Mouse (Mus musculus): ENCODE data around the gene Gm10490.

DNA sequence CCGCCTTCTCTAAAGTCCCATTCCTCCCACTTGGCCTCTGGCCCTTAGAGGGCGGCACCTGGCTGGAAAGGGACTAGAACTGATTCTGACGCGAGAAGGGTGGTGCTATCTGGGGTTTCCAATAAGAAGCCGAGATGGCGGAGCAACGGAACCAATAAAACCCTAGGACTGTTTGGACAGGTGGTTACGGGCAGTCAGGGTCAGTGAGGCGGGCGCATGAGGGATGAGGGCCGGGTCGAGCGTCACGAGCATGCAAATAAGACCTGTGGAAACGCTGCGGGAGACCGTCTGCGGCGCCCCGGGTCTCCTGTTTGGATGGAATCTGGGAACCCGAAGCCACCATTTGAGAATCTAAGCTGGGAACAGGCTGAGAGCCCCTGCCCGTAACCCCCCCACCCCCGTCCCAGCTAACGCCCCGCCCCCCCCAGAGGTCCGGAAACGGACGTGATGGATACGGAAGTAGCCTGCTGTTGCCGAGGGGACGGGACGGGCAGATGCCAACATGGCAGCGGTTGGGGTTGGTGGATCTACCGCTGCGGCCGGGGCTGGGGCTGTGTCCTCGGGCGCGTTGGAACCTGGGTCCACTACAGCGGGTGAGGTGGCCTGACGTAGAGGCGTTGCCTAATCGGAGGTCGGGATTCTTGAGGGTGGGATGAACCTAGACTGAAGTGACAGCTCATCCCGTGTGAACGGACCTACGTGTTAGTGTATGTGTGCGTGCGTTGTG, 25.3 kb upstream of the Gm10490 start, which contains the start of gene Slc35a2:
- no peak for TF ChIP-seq MAFK (IDR thresholded peaks at IDR 0.05; ENCODE audit: insufficient read depth, low read depth, low read length)
- TF ChIP-seq CHD2 (IDR thresholded peaks at IDR 0.05; ENCODE audit: low read depth, low read length), result no peak
- TF ChIP-seq ZNF384 (IDR thresholded peaks at IDR 0.05; ENCODE audit: low read depth, low read length), result no peak

Measured in ES-E14 (cell line).